Mouse (Mus musculus) stomach, embryonic 14.5 days (tissue): ENCODE results near the gene Gimap8. TPM values are rescaled to one million over a fixed set of nuclear protein-coding genes. Genes with fewer than 3 reads are reported as not detected.

Experiments
- ATAC-seq: fragments of 200-750 bp; cut with Nextera tagmentation; 2 replicates; pipeline ENCODE4 v1.8.0; 2017; ENCODE audit warnings: low read depth, moderate TSS enrichment; ENCODE audit not compliant: insufficient number of reproducible peaks, insufficient read depth, low FRiP score
- H3K27ac ChIP-seq: fragments of 300-500 bp; sonication (generic); 2 replicates; pipeline ENCODE4 v1.5.1; 2014; ENCODE audit warnings: mild to moderate bottlenecking, low read length, moderate library complexity, mixed read lengths
- H3K27me3 ChIP-seq: fragments of 300-500 bp; sonication (generic); 2 replicates; pipeline ENCODE4 v1.6.1; 2014; ENCODE audit warnings: low read length, control low read depth, mixed read lengths; ENCODE audit not compliant: control insufficient read depth, insufficient read depth
- H3K36me3 ChIP-seq: fragments of 300-500 bp; sonication (generic); 2 replicates; pipeline ENCODE4 v1.6.1; 2014; ENCODE audit warnings: mild to moderate bottlenecking, control low read depth, low read length, moderate library complexity, mixed read lengths; ENCODE audit not compliant: control insufficient read depth, insufficient read depth
- H3K4me1 ChIP-seq: fragments of 300-500 bp; sonication (generic); 2 replicates; pipeline ENCODE4 v1.6.1; 2014; ENCODE audit warnings: low read length, control low read depth, mixed read lengths; ENCODE audit not compliant: control insufficient read depth, insufficient read depth
- H3K4me2 ChIP-seq: fragments of 300-500 bp; sonication (generic); replicated peaks from 2 replicates; pipeline ENCODE4 v1.6.1; 2014; ENCODE audit warnings: low read depth, low read length, control low read depth
- H3K4me3 ChIP-seq: fragments of 300-500 bp; sonication (generic); 2 replicates; pipeline ENCODE4 v1.5.1; 2014; ENCODE audit warnings: low read depth, low read length, control low read depth
- H3K9ac ChIP-seq: fragments of 300-500 bp; sonication (generic); replicated peaks from 2 replicates; pipeline ENCODE4 v1.6.1; 2014; ENCODE audit warnings: low read depth, mild to moderate bottlenecking, control low read depth, low read length, moderate library complexity, mixed read lengths
- H3K9me3 ChIP-seq: fragments of 300-500 bp; sonication (generic); 2 replicates; pipeline ENCODE4 v1.6.1; 2016; ENCODE audit warnings: low read depth, low read length, control low read depth; ENCODE audit not compliant: control insufficient read depth
- WGBS: fragments of 180-500 bp; shearing (Covaris S2); extraction: QIAGEN DNeasy Blood & Tissue Kit; methylation state at CpG from one replicate; pipeline ENCODE4 v1.1.7; 2014; 5-methylcytosine and 5-hydroxymethylcytosine counted together
- polyA plus RNA-seq: library from polyadenylated mRNA; unstranded; fragments of >200 nt; fragmentation: Nextera tagmentation; extraction: Ambion mirVana; gene quantifications from 2 replicates; pipeline ENCODE4 v1.2.1, GENCODE M21; 2014

Gimap8 gene
- polyA plus RNA-seq, 1 experiment from 2014 or later: 0.43 TPM

DNA sequence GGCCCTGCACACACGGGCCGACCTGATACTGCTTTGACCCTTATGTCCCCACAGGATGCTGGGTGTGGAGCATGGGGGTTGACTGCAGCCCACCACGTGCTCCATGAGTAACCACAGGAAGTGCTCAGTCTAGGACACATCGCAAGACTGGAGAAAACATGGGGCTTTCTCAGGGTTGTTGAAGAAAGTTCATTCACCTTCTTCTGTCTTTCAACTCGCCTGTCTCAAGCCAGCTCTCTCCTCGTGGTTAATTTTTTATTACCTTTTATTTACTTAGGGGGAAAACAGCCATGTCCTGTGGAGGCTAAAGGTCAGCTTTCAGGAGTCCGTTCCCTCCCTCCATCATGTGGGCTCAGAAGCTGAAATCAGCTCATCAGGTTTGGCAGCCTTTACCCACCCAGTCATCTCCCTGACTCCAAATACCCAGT, 19.1 kb downstream of the Gimap8 start:
- H3K4me1 ChIP-seq: no peaks in the 10 kb centered on the region
- H3K4me3 ChIP-seq: no peak overlapping the region
- H3K9ac ChIP-seq: no peak overlapping the region
- H3K27ac ChIP-seq: no peak overlapping the region
- no peaks in the 10 kb centered on the region for H3K36me3 ChIP-seq
- no peak overlapping the region for H3K4me2 ChIP-seq
- H3K9me3 ChIP-seq: no peaks in the 10 kb centered on the region
- H3K27me3 ChIP-seq: no peaks in the 10 kb centered on the region
- 27% methylated on average over 7 of the region's 7 CpGs for WGBS
- no peak for ATAC-seq

- Histone ChIP-seq H3K9ac (no peak overlapping the region), H3K27ac (no peak overlapping the region), H3K4me3 (no peak overlapping the region), H3K4me2 (no peak overlapping the region), H3K4me1 (no peaks in the 10 kb centered on the region), H3K9me3 (no peaks in the 10 kb centered on the region), H3K36me3 (no peaks in the 10 kb centered on the region), H3K27me3 (no peaks in the 10 kb centered on the region)
- ATAC-seq: no peak
Observed at GRCm38 (mm10) chr6:48668022-48668421, 21.0 kb downstream of the Gimap8 start.

- Histone ChIP-seq H3K4me2 (no peak overlapping the region), H3K4me3 (no peak overlapping the region), H3K27ac (no peak overlapping the region), H3K9ac (no peak overlapping the region), H3K4me1 (no peaks in the 10 kb centered on the region), H3K27me3 (no peaks in the 10 kb centered on the region), H3K9me3 (no peaks in the 10 kb centered on the region), H3K36me3 (no peaks in the 10 kb centered on the region)
- 55% methylated on average over 2 of the region's 2 CpGs for WGBS
- no peak for ATAC-seq
Observed at GRCm38 (mm10) chr6:48669446-48669969, 22.5 kb downstream of the Gimap8 start.

DNA sequence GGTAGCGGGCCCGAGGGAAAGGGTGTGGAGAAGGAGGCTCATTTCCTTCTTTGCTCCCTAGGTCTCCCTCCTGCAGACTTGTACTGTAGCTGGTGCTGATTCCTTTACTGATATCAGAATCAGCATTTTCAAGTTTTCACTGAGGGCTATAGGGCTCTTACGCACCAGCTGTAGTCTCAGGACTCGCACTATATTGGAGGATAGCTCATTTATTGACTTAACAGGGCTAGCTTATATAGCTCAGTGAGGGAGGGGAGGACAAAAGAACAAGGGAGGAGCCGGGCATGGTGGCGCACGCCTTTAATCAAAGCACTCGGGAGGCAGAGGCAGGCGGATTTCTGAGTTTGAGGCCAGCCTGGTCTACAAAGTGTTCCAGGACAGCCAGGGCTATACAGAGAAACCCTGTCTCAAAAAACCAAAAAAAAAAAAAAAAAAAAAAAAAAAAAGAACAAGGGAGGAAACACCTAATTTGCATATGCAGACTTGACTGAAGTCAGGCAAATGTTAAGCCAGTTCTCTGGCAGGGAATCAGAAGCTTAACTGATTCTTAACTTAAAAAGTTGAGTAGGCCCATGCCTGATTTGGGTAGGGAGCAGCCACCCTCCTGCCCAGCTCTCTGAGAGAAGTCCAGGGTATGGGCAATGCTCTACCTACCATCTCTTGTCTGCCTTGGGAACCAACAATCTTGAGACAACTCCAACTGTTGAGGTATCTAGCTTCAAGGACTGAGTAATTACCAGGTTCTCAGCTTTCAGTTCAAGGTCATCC, 27.4 kb downstream of the Gimap8 start:
- Histone ChIP-seq H3K9me3 (no peaks in the 10 kb centered on the region), H3K27ac (no peak overlapping the region), H3K27me3 (no peaks in the 10 kb centered on the region), H3K4me2 (no peak overlapping the region), H3K36me3 (no peaks in the 10 kb centered on the region), H3K4me3 (no peak overlapping the region), H3K9ac (no peak overlapping the region), H3K4me1 (0 out of 2 replicates have a peak, but pooled peaks cover 2% of the 10 kb centered on the region)
- ATAC-seq: no peak
- whole genome bisulfite sequencing: 94% methylated on average over 9 of the region's 9 CpGs

DNA sequence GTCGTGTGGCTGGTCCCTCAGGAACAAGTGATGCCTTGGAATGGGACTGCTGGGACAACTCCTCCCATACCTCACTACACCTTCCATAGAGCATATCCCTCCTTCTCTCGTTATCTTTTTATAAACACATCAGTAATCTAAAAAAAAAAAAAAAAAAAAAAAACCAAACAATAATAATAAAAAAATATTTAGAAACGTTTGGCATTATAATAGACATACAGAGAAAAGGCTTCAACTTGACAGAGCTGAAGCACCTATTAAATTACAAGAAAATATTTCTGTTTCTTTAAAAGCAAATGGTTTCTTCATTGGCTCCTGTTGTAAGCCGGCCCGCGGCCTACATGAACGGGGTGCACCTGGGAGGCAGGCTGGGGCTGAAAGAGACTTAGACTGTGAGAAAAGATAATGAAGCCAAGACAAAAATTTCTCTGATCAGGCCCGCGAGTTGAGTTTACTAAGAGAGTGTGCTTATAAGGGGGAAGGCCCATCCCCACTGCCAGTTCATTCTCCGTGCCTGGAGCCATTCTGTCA, 28.4 kb downstream of the Gimap8 start:
- Histone ChIP-seq H3K27me3 (no peaks in the 10 kb centered on the region), H3K9ac (no peak overlapping the region), H3K36me3 (no peaks in the 10 kb centered on the region), H3K9me3 (no peaks in the 10 kb centered on the region), H3K27ac (no peak overlapping the region; the same call in 1 of the 2 replicates), H3K4me1 (0 out of 2 replicates have a peak, but pooled peaks cover 2% of the 10 kb centered on the region), H3K4me2 (peak overlapping the region; percentile 36), H3K4me3 (peak overlapping the region; percentile 26)
- no peak for ATAC-seq
- 41% methylated on average over 10 of the region's 10 CpGs for WGBS

DNA sequence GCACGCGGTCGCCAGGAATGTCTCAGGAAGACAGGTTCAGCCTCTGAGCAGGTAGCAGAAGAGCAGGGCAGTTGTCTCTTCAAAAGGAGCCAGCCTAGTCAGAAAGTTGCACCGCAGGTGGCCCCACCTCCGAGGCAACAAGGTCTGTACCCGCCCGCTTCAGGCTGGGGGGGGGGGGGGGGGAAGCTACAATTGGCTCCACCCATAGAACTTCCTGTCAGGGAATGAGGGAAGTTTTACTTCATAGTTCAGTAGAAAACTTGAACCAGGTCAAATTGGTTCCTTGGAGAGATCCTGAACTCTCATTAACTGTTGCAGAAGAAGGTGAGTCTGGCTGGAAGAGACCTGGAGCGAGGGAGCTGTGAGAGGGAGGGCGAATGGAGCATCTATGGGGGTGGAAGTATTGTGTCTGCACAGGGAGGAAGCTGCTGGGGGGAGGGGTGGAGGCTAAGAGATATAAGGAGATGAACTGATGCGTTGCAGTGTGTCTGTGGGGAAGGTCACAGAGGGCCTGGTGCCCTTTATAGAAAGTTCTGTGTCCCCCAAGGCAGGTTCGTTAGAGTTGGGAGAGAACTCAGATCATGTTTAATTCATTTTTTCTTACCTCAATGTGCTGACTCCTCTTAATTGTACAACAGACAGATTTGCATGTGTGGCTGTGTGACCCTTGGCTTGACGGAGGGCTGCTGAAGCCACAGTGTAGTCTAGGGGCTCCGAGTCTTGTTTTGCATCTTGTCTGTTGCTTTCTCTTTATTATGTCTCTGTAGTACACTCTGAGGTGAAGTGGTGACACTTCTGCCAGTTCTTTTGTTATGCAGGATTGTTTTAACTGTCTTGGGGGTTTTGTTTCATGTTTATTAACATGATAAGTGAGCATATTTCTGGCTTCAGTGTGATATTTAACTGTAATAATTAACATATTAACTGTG, 29.2 kb downstream of the Gimap8 start, which contains the start of gene Gimap9:
Gene Gimap9, plus strand, starts transcription at position 199 of the 929 bp plus-strand sequence.
- Histone ChIP-seq H3K9ac (no peak within 1 kb of the TSS), H3K9me3 (no peaks in the 10 kb centered on the region), H3K4me2 (peak within 1 kb of the TSS; percentile 36), H3K4me3 (peak within 1 kb of the TSS; percentile 26), H3K4me1 (0 out of 2 replicates have a peak, but pooled peaks cover 2% of the 10 kb centered on the region), H3K27ac (no peak within 1 kb of the TSS; the same call in 1 of the 2 replicates), H3K27me3 (no peaks in the 10 kb centered on the region), H3K36me3 (no peaks in the 10 kb centered on the region)
- WGBS: 29% methylated on average over 13 of the region's 13 CpGs
- no peak for ATAC-seq

- Histone ChIP-seq H3K9ac (no peak overlapping the region), H3K4me2 (peak overlapping the region; percentile 36; the same call in 1 of the 2 replicates), H3K27ac (no peak overlapping the region), H3K27me3 (no peaks in the 10 kb centered on the region), H3K4me1 (0 out of 2 replicates have a peak, but pooled peaks cover 2% of the 10 kb centered on the region), H3K9me3 (no peaks in the 10 kb centered on the region), H3K36me3 (no peaks in the 10 kb centered on the region), H3K4me3 (no peak overlapping the region)
- WGBS: 83% methylated on average over 5 of the region's 5 CpGs
- ATAC-seq: no peak
Observed at GRCm38 (mm10) chr6:48676860-48677415, 29.9 kb downstream of the Gimap8 start.
